Mouse (Mus musculus) kidney, postnatal 25 days (tissue): ENCODE measurements at regions not wholly inside any gene's neighbourhood (a gene's known extent, or its start where the extent isn't known, plus 50 kb on each side); places are given as distances from the start of the nearest gene placed in this dataset.

Experiments
- DNase-seq, 2 experiments: peaks; one replicate each; pipeline ENCODE4 v3.0.0; 2021; ENCODE audit warnings: mixed read lengths in 2 of 2

GRCm38 (mm10) chr3:39961836-39962640 is 569.0 kb upstream of the Intu start:
- DNase-seq = no peak

- no peak for DNase-seq
Measured at GRCm38 (mm10) chr3:39965431-39965830, 565.7 kb upstream of the Intu start.

- no peak for DNase-seq
Measured at GRCm38 (mm10) chr3:39966390-39966789, 564.7 kb upstream of the Intu start.

GRCm38 (mm10) chr3:39976937-39977336 is 554.1 kb upstream of the Intu start:
- no peak for DNase-seq

- no peak for DNase-seq
Measured at GRCm38 (mm10) chr3:39978916-39979679, 552.0 kb upstream of the Intu start.

- no peak for DNase-seq
Measured at GRCm38 (mm10) chr3:39982656-39983055, 548.4 kb upstream of the Intu start.

GRCm38 (mm10) chr3:39987710-39988109 is 543.4 kb upstream of the Intu start:
- no peak for DNase-seq

- peak; percentile 37 to 78 for DNase-seq
Measured at GRCm38 (mm10) chr3:39998628-39999027, 532.5 kb upstream of the Intu start.

- DNase-seq = no peak
Measured at GRCm38 (mm10) chr3:39999846-40000245, 531.2 kb upstream of the Intu start.

GRCm38 (mm10) chr3:40002838-40003237 is 528.2 kb upstream of the Intu start:
- DNase-seq = no peak

GRCm38 (mm10) chr3:40010051-40010450 is 521.0 kb upstream of the Intu start:
- no peak for DNase-seq

GRCm38 (mm10) chr3:40021682-40022081 is 509.4 kb upstream of the Intu start:
- DNase-seq = no peak

GRCm38 (mm10) chr3:40027713-40028112 is 503.4 kb upstream of the Intu start:
- no peak for DNase-seq

- no peak for DNase-seq
Measured at GRCm38 (mm10) chr3:40036177-40036576, 494.9 kb upstream of the Intu start.

- no peak for DNase-seq
Measured at GRCm38 (mm10) chr3:40049721-40050120, 481.4 kb upstream of the Intu start.

GRCm38 (mm10) chr3:40058281-40058680 is 472.8 kb upstream of the Intu start:
- no peak for DNase-seq

- peak in 1 of 2 experiments; percentile 2 for DNase-seq
Measured at GRCm38 (mm10) chr3:40058719-40059420, 472.2 kb upstream of the Intu start.

- no peak for DNase-seq
Measured at GRCm38 (mm10) chr3:40070137-40070667, 460.9 kb upstream of the Intu start.

GRCm38 (mm10) chr3:40076824-40077223 is 454.3 kb upstream of the Intu start:
- no peak for DNase-seq

GRCm38 (mm10) chr3:40085116-40085515 is 446.0 kb upstream of the Intu start:
- no peak for DNase-seq

- no peak for DNase-seq
Measured at GRCm38 (mm10) chr3:40091773-40092343, 439.2 kb upstream of the Intu start.

- DNase-seq = no peak
Measured at GRCm38 (mm10) chr3:40092765-40093368, 438.2 kb upstream of the Intu start.
